ENCODE assay signal across 12 mouse cellular contexts in genomic region chr7:130251936-130252523, GRCm38 (mm10).
DNase-seq lines count a peak whose midpoint lies in the region; ATAC-seq lines count a peak whose summit lies in the region.
"Had no signal": no experiment of that assay in that cellular context is flagged by ENCODE, and none has a peak within 500 bp of the region (broad histone marks: within the 10 kb centered on the region; RNA-seq: fewer than 3 reads in every experiment).

No protein-coding gene starts in this region.

- H3K4me3 ChIP-seq in limb, embryonic 12.5 days (replicated peaks) = no peak overlapping the region
- H3K4me3 ChIP-seq: limb, embryonic 15.5 days had no signal

- H3K27me3 ChIP-seq in limb, embryonic 12.5 days = no peaks in the 10 kb centered on the region
- H3K27me3 ChIP-seq: limb, embryonic 15.5 days had no signal

- H3K4me2 ChIP-seq in limb, embryonic 12.5 days = 0 out of 2 replicates have a peak overlapping the region, but pooled peaks have one; percentile 15
- H3K4me2 ChIP-seq: limb, embryonic 15.5 days had no signal

- H3K9me3 ChIP-seq in limb, embryonic 12.5 days = no peaks in the 10 kb centered on the region
- H3K9me3 ChIP-seq: limb, embryonic 15.5 days had no signal

- peak overlapping the region; percentile 47; the same call in 1 of the 2 replicates for H3K27ac ChIP-seq in limb, embryonic 12.5 days
- H3K27ac ChIP-seq: limb, embryonic 15.5 days had no signal

- H3K4me1 ChIP-seq in limb, embryonic 12.5 days (replicated peaks) = peaks cover 89% of the 10 kb centered on the region

- ATAC-seq in limb, embryonic 12.5 days (ENCODE audit: insufficient number of reproducible peaks, insufficient read depth, low FRiP score, low TSS enrichment, low read depth) = no peak

- peak; percentile 33 for DNase-seq in kidney, postnatal 10 days
- no peak for DNase-seq in kidney, postnatal 25 days
- DNase-seq in ES-CJ7 (ENCODE audit: low read depth, low spot score) (peak; percentile 57), ZHBTc4 (ENCODE audit: low read depth, low spot score) (peak; percentile 28)
- no peak for DNase-seq in neural tube, embryonic 10.5 days (ENCODE audit: extremely low spot score, low spot score)
- no peak for DNase-seq in heart, postnatal 4 days
- DNase-seq: adrenal gland, postnatal 14 days; heart, adult 11 months; layer of hippocampus, postnatal 36 days; thymus, postnatal 36 days had no signal

- H3K36me3 ChIP-seq in limb, embryonic 12.5 days = peaks cover 27% of the 10 kb centered on the region
- H3K36me3 ChIP-seq: limb, embryonic 15.5 days had no signal

- WGBS in limb, embryonic 12.5 days = 50% methylated on average over 3 of the region's 3 CpGs

- no peak overlapping the region for H3K9ac ChIP-seq in limb, embryonic 12.5 days (replicated peaks)
- H3K9ac ChIP-seq: limb, embryonic 15.5 days had no signal

Comparison
In these comparisons a context has a peak if more than half of its experiments do, and no peak if none do; other contexts are left out.
1. DNase-seq: peak in kidney, postnatal 10 days (single experiment), ES-CJ7 (single experiment) and ZHBTc4 (single experiment); none in kidney, postnatal 25 days (0 of 2), neural tube, embryonic 10.5 days (single experiment) and heart, postnatal 4 days (single experiment).